Mouse (Mus musculus) hematopoietic multipotent progenitor cell, adult 10-12 weeks (in vitro differentiated cells): ENCODE measurements around the gene Zcchc9. TPM values are rescaled to one million over a fixed set of nuclear protein-coding genes. Genes with fewer than 3 reads are reported as not detected.

Source experiments
- polyA plus RNA-seq: library from polyadenylated mRNA; stranded (reverse); fragments of >175 nt; gene quantifications from 2 replicates; pipeline ENCODE4 v1.2.3, GENCODE M21; 2012; ENCODE audit warnings: low replicate concordance

The Zcchc9 gene
- polyA plus RNA-seq: 0.71 and 5.0 TPM in 2 replicates

DNA sequence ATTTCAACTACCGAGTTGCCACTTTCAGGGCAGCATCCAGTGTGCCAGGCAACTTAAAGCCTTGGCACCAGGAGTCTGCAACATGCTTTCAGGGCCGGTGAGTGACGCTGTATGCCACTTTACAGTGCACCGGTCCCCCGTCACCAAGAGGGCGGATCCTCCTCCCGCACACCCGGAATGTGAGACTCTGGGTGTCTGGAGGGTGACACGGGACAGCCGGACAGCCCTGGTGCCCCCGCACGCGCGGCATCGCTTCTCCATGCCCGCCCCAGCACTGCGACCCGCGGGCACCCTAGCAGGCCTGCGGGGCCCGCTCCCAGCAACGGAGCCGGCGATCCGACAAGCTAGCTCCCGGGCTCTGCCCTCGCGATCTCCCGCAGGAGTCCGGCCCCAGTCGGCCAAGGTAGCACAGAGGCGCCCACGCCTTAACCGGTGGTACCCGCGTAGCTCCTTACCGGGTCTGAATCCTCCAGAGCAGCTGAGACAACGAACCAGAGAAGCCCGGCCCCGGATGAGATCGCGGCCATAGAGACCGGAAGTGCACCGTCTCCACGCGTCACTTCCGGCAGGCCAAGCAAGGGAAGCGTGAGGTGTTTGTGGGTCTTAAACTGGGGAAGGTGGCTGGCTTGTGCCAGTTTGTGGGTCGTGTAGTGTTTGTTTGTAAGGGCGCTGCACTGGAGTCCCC, at the start of gene Zcchc9:
Zcchc9 (minus strand) TSS at position 551 of the 685 bp plus-strand sequence.

Other genes with a start within 250 kb of the Zcchc9 start
- gene Acot12, start 66.2 kb downstream of the Zcchc9 start, polyA plus RNA-seq: not detected in 2 replicates
- gene Ckmt2, start 69.2 kb upstream of the Zcchc9 start, polyA plus RNA-seq: not detected in 2 replicates